Mouse (Mus musculus) liver, postnatal 0 days (tissue): Measurements from ENCODE around the gene Insr. TPM values are rescaled to one million over a fixed set of nuclear protein-coding genes. Genes with fewer than 3 reads are reported as not detected.

Experiments
- ATAC-seq: fragments of 200-750 bp; cut with Nextera tagmentation; 2 replicates; pipeline ENCODE4 v1.8.0; 2017; ENCODE audit warnings: mild to moderate bottlenecking, moderate library complexity
- DNase-seq: peaks from one replicate; pipeline ENCODE4 v3.0.0-alpha.2; 2016
- H3K27ac ChIP-seq: fragments of 300-500 bp; sonication (generic); 2 replicates; pipeline ENCODE4 v1.5.1; 2014; ENCODE audit warnings: antibody characterized with exemption, moderate library complexity, mild to moderate bottlenecking, low read depth
- H3K27me3 ChIP-seq: fragments of 300-500 bp; sonication (generic); 2 replicates; pipeline ENCODE4 v1.6.1; 2014; ENCODE audit warnings: low read length, control low read depth, mixed read lengths; ENCODE audit not compliant: insufficient read depth
- H3K36me3 ChIP-seq: fragments of 300-500 bp; sonication (generic); replicated peaks from 2 replicates; pipeline ENCODE4 v1.6.1; 2014; ENCODE audit warnings: mild to moderate bottlenecking, control low read depth, low read length, moderate library complexity, mixed read lengths; ENCODE audit not compliant: insufficient read depth
- H3K4me1 ChIP-seq: fragments of 300-500 bp; sonication (generic); 2 replicates; pipeline ENCODE4 v1.6.1; 2014; ENCODE audit warnings: antibody characterized with exemption, mild to moderate bottlenecking, control low read depth; ENCODE audit not compliant: insufficient read depth
- H3K4me2 ChIP-seq: fragments of 300-500 bp; sonication (generic); 2 replicates; pipeline ENCODE4 v1.6.1; 2014; ENCODE audit warnings: low read depth, mild to moderate bottlenecking, low read length, moderate library complexity, mixed read lengths
- H3K4me3 ChIP-seq: fragments of 300-500 bp; sonication (generic); 2 replicates; pipeline ENCODE4 v1.5.1; 2014; ENCODE audit warnings: low read depth, low read length
- H3K9ac ChIP-seq: fragments of 300-500 bp; sonication (generic); replicated peaks from 2 replicates; pipeline ENCODE4 v1.6.1; 2014; ENCODE audit warnings: mild to moderate bottlenecking, moderate library complexity
- H3K9me3 ChIP-seq: fragments of 300-500 bp; sonication (generic); 2 replicates; pipeline ENCODE4 v1.6.1; 2016; ENCODE audit warnings: mild to moderate bottlenecking, control low read depth, low read length, mixed read lengths
- CTCF ChIP-seq: sonication (generic); IDR thresholded peaks from 2 replicates; pipeline ENCODE4 v1.5.1; 2016; ENCODE audit warnings: antibody characterized with exemption, low read depth
- EP300 ChIP-seq: IDR thresholded peaks from 2 replicates; pipeline ENCODE4 v1.6.1; 2016; ENCODE audit warnings: antibody characterized with exemption, low read depth, mild to moderate bottlenecking
- WGBS: fragments of 180-500 bp; shearing (Covaris S2); extraction: QIAGEN DNeasy Blood & Tissue Kit; methylation state at CpG from one replicate; pipeline ENCODE4 v1.1.7; 2014; ENCODE audit not compliant: insufficient replicate concordance; 5-methylcytosine and 5-hydroxymethylcytosine counted together
- polyA plus RNA-seq: library from polyadenylated mRNA; unstranded; fragments of >200 nt; fragmentation: Nextera tagmentation; extraction: Ambion mirVana; gene quantifications from 2 replicates; pipeline ENCODE4 v1.2.1, GENCODE M21; 2015

The Insr gene
- polyA plus RNA-seq, 1 experiment from 2014 or later, result 28.9 TPM

GRCm38 (mm10) chr8:3266686-3267448 is 12.6 kb downstream of the Insr start:
- no peaks in the 10 kb centered on the region for H3K9me3 ChIP-seq
- H3K36me3 ChIP-seq, result no peaks in the 10 kb centered on the region
- ATAC-seq (peak; percentile 18; the same call in 1 of the 2 replicates), DNase-seq (no peak)
- H3K4me3 ChIP-seq, result no peak overlapping the region
- H3K27me3 ChIP-seq, result no peaks in the 10 kb centered on the region
- TF ChIP-seq EP300, result no peak
- no peak for TF ChIP-seq CTCF
- H3K4me1 ChIP-seq, result peaks cover 25% of the 10 kb centered on the region
- WGBS, result 56% methylated on average over 6 of the region's 6 CpGs
- H3K27ac ChIP-seq, result 0 out of 2 replicates have a peak overlapping the region, but pooled peaks have one; percentile 42
- no peak overlapping the region for H3K4me2 ChIP-seq
- H3K9ac ChIP-seq, result no peak overlapping the region

- ATAC-seq (no peak), DNase-seq (no peak)
- H3K4me1 ChIP-seq, result peaks cover 36% of the 10 kb centered on the region
Measured at GRCm38 (mm10) chr8:3265182-3265581, 14.2 kb downstream of the Insr start.

GRCm38 (mm10) chr8:3262779-3263178 is 16.6 kb downstream of the Insr start:
- Histone ChIP-seq H3K4me2 (no peak overlapping the region), H3K27me3 (no peaks in the 10 kb centered on the region), H3K4me3 (no peak overlapping the region), H3K27ac (peak overlapping the region; percentile 69), H3K36me3 (peaks cover 13% of the 10 kb centered on the region), H3K9ac (no peak overlapping the region), H3K9me3 (no peaks in the 10 kb centered on the region), H3K4me1 (peaks cover 37% of the 10 kb centered on the region)
- DNase-seq (no peak), ATAC-seq (no peak)
- TF ChIP-seq EP300, result no peak
- no peak for TF ChIP-seq CTCF
- 49% methylated on average over 3 of the region's 3 CpGs for WGBS

More at GRCm38 (mm10) chr8:3265182-3265581, 14.2 kb downstream of the Insr start:
- no peaks in the 10 kb centered on the region for H3K27me3 ChIP-seq
- H3K4me2 ChIP-seq, result no peak overlapping the region
- no peak overlapping the region for H3K27ac ChIP-seq
- H3K9ac ChIP-seq, result no peak overlapping the region
- no peaks in the 10 kb centered on the region for H3K36me3 ChIP-seq
- WGBS, result 61% methylated on average over 3 of the region's 3 CpGs
- no peak overlapping the region for H3K4me3 ChIP-seq
- no peaks in the 10 kb centered on the region for H3K9me3 ChIP-seq
- TF ChIP-seq CTCF (no peak), EP300 (no peak)

GRCm38 (mm10) chr8:3261101-3261500 is 18.3 kb downstream of the Insr start:
- Histone ChIP-seq H3K4me3 (no peak overlapping the region), H3K4me1 (peaks cover 28% of the 10 kb centered on the region), H3K9ac (no peak overlapping the region), H3K36me3 (peaks cover 13% of the 10 kb centered on the region), H3K27me3 (no peaks in the 10 kb centered on the region), H3K27ac (peak overlapping the region; percentile 55; the same call in 1 of the 2 replicates), H3K4me2 (no peak overlapping the region), H3K9me3 (no peaks in the 10 kb centered on the region)
- no peak for TF ChIP-seq EP300
- TF ChIP-seq CTCF, result no peak
- DNase-seq (no peak), ATAC-seq (no peak)
- WGBS, result 69% methylated on average over 5 of the region's 5 CpGs

- no peak overlapping the region for H3K4me2 ChIP-seq
- DNase-seq, result no peak
- peaks cover 28% of the 10 kb centered on the region for H3K4me1 ChIP-seq
- ATAC-seq, result peak; percentile 24; the same call in 1 of the 2 replicates
- no peaks in the 10 kb centered on the region for H3K9me3 ChIP-seq
- no peak overlapping the region for H3K4me3 ChIP-seq
- no peak overlapping the region for H3K9ac ChIP-seq
- H3K27ac ChIP-seq, result peak overlapping the region; percentile 55
- H3K36me3 ChIP-seq, result peaks cover 13% of the 10 kb centered on the region
- TF ChIP-seq CTCF, result no peak
- TF ChIP-seq EP300, result no peak
- 20% methylated on average over 9 of the region's 9 CpGs for WGBS
- H3K27me3 ChIP-seq, result no peaks in the 10 kb centered on the region
Measured at GRCm38 (mm10) chr8:3260127-3260811, 19.1 kb downstream of the Insr start.
